Mouse (Mus musculus) stomach, postnatal 0 days (tissue): ENCODE data around the gene Dcaf6. TPM values are rescaled to one million over a fixed set of nuclear protein-coding genes. Genes with fewer than 3 reads are reported as not detected.

Experiments used
- ATAC-seq: fragments of 200-750 bp; cut with Nextera tagmentation; 2 replicates; pipeline ENCODE4 v1.8.0; 2017; ENCODE audit not compliant: low FRiP score, low TSS enrichment
- DNase-seq: peaks from one replicate; pipeline ENCODE4 v3.0.0-alpha.2; 2016; ENCODE audit warnings: low spot score
- H3K27ac ChIP-seq: fragments of 300-500 bp; sonication (generic); replicated peaks from 2 replicates; pipeline ENCODE4 v1.5.1; 2014; ENCODE audit warnings: mild to moderate bottlenecking, control low read depth
- H3K27me3 ChIP-seq: fragments of 300-500 bp; sonication (generic); 2 replicates; pipeline ENCODE4 v1.6.1; 2014; ENCODE audit warnings: low read length; ENCODE audit not compliant: control insufficient read depth, insufficient read depth
- H3K36me3 ChIP-seq: fragments of 300-500 bp; sonication (generic); 2 replicates; pipeline ENCODE4 v1.6.1; 2014; ENCODE audit warnings: low read length, mixed read lengths; ENCODE audit not compliant: control insufficient read depth, insufficient read depth
- H3K4me1 ChIP-seq: fragments of 300-500 bp; sonication (generic); replicated peaks from 2 replicates; pipeline ENCODE4 v1.6.1; 2014; ENCODE audit warnings: antibody characterized with exemption; ENCODE audit not compliant: control insufficient read depth, insufficient read depth
- H3K4me2 ChIP-seq: fragments of 300-500 bp; sonication (generic); replicated peaks from 2 replicates; pipeline ENCODE4 v1.6.1; 2014; ENCODE audit warnings: low read depth, mild to moderate bottlenecking, control low read depth, moderate library complexity
- H3K4me3 ChIP-seq: fragments of 300-500 bp; sonication (generic); 2 replicates; pipeline ENCODE4 v1.5.1; 2014; ENCODE audit warnings: low read depth, low read length, control low read depth
- H3K9ac ChIP-seq: fragments of 300-500 bp; sonication (generic); 2 replicates; pipeline ENCODE4 v1.6.1; 2014; ENCODE audit warnings: mild to moderate bottlenecking, low read length, control low read depth, mixed read lengths
- H3K9me3 ChIP-seq: fragments of 300-500 bp; sonication (generic); 2 replicates; pipeline ENCODE4 v1.6.1; 2016; ENCODE audit warnings: low read length; ENCODE audit not compliant: control insufficient read depth
- CTCF ChIP-seq: IDR thresholded peaks from 2 replicates; pipeline ENCODE4 v1.5.1; 2016; ENCODE audit warnings: antibody characterized with exemption, low read depth, mild to moderate bottlenecking, moderate library complexity
- EP300 ChIP-seq: optimal IDR thresholded peaks from 2 replicates; pipeline ENCODE3; 2016; ENCODE audit warnings: antibody characterized with exemption
- WGBS: fragments of 180-500 bp; shearing (Covaris S2); extraction: QIAGEN DNeasy Blood & Tissue Kit; methylation state at CpG from one replicate; pipeline ENCODE4 v1.1.7; 2014; 5-methylcytosine and 5-hydroxymethylcytosine counted together
- polyA plus RNA-seq: library from polyadenylated mRNA; unstranded; fragments of >200 nt; fragmentation: Nextera tagmentation; extraction: Ambion mirVana; gene quantifications from 2 replicates; pipeline ENCODE4 v1.2.1, GENCODE M21; 2015

Dcaf6 gene
- polyA plus RNA-seq, 1 experiment from 2014 or later = 9.6 TPM

GRCm38 (mm10) chr1:165484688-165485233, 24.5 kb upstream of the Dcaf6 start, which contains the start of gene Adcy10:
Gene Adcy10, plus strand, starts transcription at chr1:165485183.
- 88% methylated on average over 8 of the region's 8 CpGs for WGBS

GRCm38 (mm10) chr1:165471490-165471889, 11.2 kb upstream of the Dcaf6 start:
- TF ChIP-seq EP300 = no peak
- no peak for TF ChIP-seq CTCF
- DNase-seq = no peak
- ATAC-seq = no peak
- no peaks in the 10 kb centered on the region for H3K4me1 ChIP-seq
- no peak overlapping the region for H3K4me3 ChIP-seq
- no peak overlapping the region for H3K4me2 ChIP-seq
- H3K9me3 ChIP-seq = no peaks in the 10 kb centered on the region
- 58% methylated on average over 1 of the region's 1 CpGs for whole genome bisulfite sequencing
- H3K9ac ChIP-seq = no peak overlapping the region
- H3K27me3 ChIP-seq = no peaks in the 10 kb centered on the region
- H3K36me3 ChIP-seq = no peaks in the 10 kb centered on the region
- no peak overlapping the region for H3K27ac ChIP-seq

More at GRCm38 (mm10) chr1:165484688-165485233, 24.5 kb upstream of the Dcaf6 start, which contains the start of gene Adcy10:
- TF ChIP-seq CTCF = no peak
- no peak for TF ChIP-seq EP300
- DNase-seq (no peak), ATAC-seq (no peak)
- H3K9ac ChIP-seq = no peak within 1 kb of the TSS
- H3K4me1 ChIP-seq = no peaks in the 10 kb centered on the region
- no peak within 1 kb of the TSS for H3K4me3 ChIP-seq
- H3K4me2 ChIP-seq = no peak within 1 kb of the TSS
- H3K27ac ChIP-seq = no peak within 1 kb of the TSS
- no peaks in the 10 kb centered on the region for H3K36me3 ChIP-seq
- H3K27me3 ChIP-seq = no peaks in the 10 kb centered on the region
- H3K9me3 ChIP-seq = no peaks in the 10 kb centered on the region

- Histone ChIP-seq H3K9ac (no peak overlapping the region), H3K27ac (no peak overlapping the region), H3K36me3 (no peaks in the 10 kb centered on the region), H3K4me1 (no peaks in the 10 kb centered on the region), H3K9me3 (no peaks in the 10 kb centered on the region), H3K4me3 (no peak overlapping the region), H3K4me2 (no peak overlapping the region), H3K27me3 (no peaks in the 10 kb centered on the region)
- no peak for DNase-seq
- TF ChIP-seq CTCF (no peak), EP300 (no peak)
- ATAC-seq = no peak
These were observed 9.4 kb upstream of the Dcaf6 start for GRCm38 (mm10) chr1:165469717-165470116.

GRCm38 (mm10) chr1:165468971-165469370, 8.7 kb upstream of the Dcaf6 start:
- no peaks in the 10 kb centered on the region for H3K4me1 ChIP-seq
- no peak overlapping the region for H3K4me3 ChIP-seq
- TF ChIP-seq EP300 (no peak), CTCF (no peak)
- H3K27me3 ChIP-seq = no peaks in the 10 kb centered on the region
- DNase-seq (no peak), ATAC-seq (no peak)
- no peak overlapping the region for H3K4me2 ChIP-seq
- no peaks in the 10 kb centered on the region for H3K9me3 ChIP-seq
- H3K9ac ChIP-seq = no peak overlapping the region
- H3K27ac ChIP-seq = no peak overlapping the region
- no peaks in the 10 kb centered on the region for H3K36me3 ChIP-seq

- H3K27ac ChIP-seq = no peak overlapping the region
- ATAC-seq (no peak), DNase-seq (no peak)
- no peaks in the 10 kb centered on the region for H3K4me1 ChIP-seq
- H3K4me3 ChIP-seq = no peak overlapping the region
- H3K27me3 ChIP-seq = no peaks in the 10 kb centered on the region
- no peaks in the 10 kb centered on the region for H3K36me3 ChIP-seq
- no peaks in the 10 kb centered on the region for H3K9me3 ChIP-seq
- no peak overlapping the region for H3K4me2 ChIP-seq
- H3K9ac ChIP-seq = no peak overlapping the region
- 44% methylated on average over 3 of the region's 3 CpGs for WGBS
- TF ChIP-seq EP300 (no peak), CTCF (no peak)
These were observed 4.3 kb upstream of the Dcaf6 start for GRCm38 (mm10) chr1:165464574-165464973.

- no peaks in the 10 kb centered on the region for H3K4me1 ChIP-seq
- no peaks in the 10 kb centered on the region for H3K27me3 ChIP-seq
- WGBS = 53% methylated on average over 1 of the region's 1 CpGs
- no peak for TF ChIP-seq EP300
- no peak for TF ChIP-seq CTCF
- no peak overlapping the region for H3K27ac ChIP-seq
- no peak overlapping the region for H3K9ac ChIP-seq
- H3K4me3 ChIP-seq = no peak overlapping the region
- DNase-seq (no peak), ATAC-seq (no peak)
- H3K36me3 ChIP-seq = no peaks in the 10 kb centered on the region
- no peak overlapping the region for H3K4me2 ChIP-seq
- no peaks in the 10 kb centered on the region for H3K9me3 ChIP-seq
These were observed 2.6 kb upstream of the Dcaf6 start for GRCm38 (mm10) chr1:165462861-165463260.
